Mouse (Mus musculus) cerebellum, adult 2 months (tissue): ENCODE results near the gene Tfb1m.

Experiments
- CTCF ChIP-seq: fragments of 200-500 bp; IDR thresholded peaks from 2 replicates; pipeline ENCODE4 v1.5.1; 2011; ENCODE audit warnings: low read depth, mild to moderate bottlenecking, control low read depth, low read length, moderate library complexity, borderline replicate concordance; ENCODE audit not compliant: insufficient read depth
- POLR2A ChIP-seq: fragments of 200-500 bp; IDR thresholded peaks from 2 replicates; pipeline ENCODE4 v1.6.1; 2011; ENCODE audit warnings: low read length, control low read depth, borderline replicate concordance; ENCODE audit not compliant: insufficient read depth

DNA sequence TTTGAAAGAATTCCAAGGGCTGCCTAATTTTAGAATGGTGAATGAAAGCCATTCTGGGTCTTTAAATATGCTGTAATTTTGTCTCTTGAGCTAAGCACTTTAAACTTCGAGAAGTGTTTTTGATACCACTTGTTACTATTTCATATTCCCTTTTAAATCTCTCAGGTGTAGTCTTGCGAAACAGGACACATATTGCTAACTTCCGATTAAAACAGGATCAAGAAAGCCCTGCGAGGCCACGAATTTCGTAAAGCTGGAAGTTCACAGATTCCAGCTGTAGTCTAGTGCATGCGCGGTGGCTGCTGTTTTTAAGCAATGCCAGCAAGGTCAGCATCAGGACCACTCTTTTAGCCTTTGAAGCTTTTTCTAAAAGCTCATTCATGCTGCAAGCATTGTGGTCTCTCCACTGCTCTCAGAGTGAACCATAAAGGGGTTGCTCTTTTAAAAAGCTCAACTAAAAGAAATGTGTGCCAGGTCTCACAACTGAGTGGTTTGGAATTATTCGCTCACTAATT is 832 bp upstream of the Tfb1m start:
- TF ChIP-seq CTCF (no peak), POLR2A (no peak)
